Mouse (Mus musculus): ENCODE data around the gene Zfr. TPM values are rescaled to one million over a fixed set of nuclear protein-coding genes. Genes with fewer than 3 reads are reported as not detected.

Zfr gene
- total and polyA plus RNA-seq, 3 experiments: 47.5 to 89.8 (median 84.9) TPM

DNA sequence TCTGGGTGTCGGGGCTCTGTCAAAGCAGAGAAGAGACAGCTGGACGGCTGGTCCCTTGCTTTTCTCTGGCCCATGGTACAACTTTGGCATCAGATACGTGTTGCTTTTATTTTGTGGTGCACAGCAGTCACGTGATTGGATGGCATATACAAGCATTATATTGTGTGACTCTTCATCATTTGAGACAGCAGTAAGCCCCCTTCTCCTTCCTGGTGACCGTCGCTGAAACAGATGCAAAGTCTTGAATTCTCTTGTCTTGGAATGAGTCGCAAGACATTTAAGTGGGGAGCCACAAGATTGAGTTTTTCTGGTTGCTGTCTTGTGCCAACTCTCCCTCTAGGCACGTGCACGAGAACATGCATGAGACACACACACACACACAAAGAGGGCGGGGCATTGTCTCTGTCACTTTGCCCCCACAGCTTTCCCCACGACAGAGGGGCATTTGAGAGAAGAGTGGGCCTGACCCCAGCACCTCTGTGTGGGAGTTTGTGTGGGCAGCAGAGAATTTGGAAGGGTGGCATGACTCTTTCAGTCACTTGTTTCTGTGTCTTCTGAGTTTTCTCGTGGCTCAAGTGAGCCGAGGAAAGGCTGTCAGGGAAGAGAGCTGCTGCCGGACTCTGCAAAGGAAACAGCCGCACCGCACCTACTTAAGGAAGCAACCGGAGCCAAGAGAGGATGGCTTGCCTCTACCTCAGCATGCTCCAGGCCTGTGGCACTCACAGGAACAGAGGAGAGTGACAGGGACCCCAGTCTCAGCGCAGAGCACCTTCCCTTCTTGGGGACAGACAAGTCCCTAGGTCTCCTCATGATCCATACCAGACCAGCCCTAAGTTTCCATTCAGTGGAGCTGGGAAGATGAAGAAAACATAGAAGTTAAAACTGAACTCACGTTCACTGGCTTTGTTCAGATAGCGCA, 77.4 kb downstream of the Zfr start:
- Histone ChIP-seq H3K9me3 (replicated peaks; ENCODE audit: low read length) (no peaks in the 10 kb centered on the region), H3K27me3 (replicated peaks) (no peaks in the 10 kb centered on the region), H3K4me3 (replicated peaks in 1 of 3; ENCODE audit: low read depth in 2 of 3, low read length in 2 of 3, poor library complexity in 1 of 3) (no peak overlapping the region), H3K27ac (ENCODE audit: insufficient read depth, low read depth) (no peak overlapping the region), H3K4me2 (ENCODE audit: insufficient read depth, low read depth, poor library complexity, severe bottlenecking) (no peak overlapping the region), H3K36me3 (replicated peaks in 1 of 2; ENCODE audit: control insufficient read depth in 1 of 2, insufficient read depth in 1 of 2, low read length in 1 of 2) (peaks cover under 1 to 34% of the 10 kb centered on the region in 2 experiments), H3K4me1 (ENCODE audit: control insufficient read depth in 1 of 2, insufficient read depth in 2 of 2) (peaks cover 0 to 4% of the 10 kb centered on the region in 2 experiments; a peak in 2 of 4 replicates), H3K9ac (ENCODE audit: insufficient read depth, low read depth) (no peak overlapping the region), H3K79me2 (replicated peaks; ENCODE audit: control insufficient read depth, extremely low read depth, insufficient read depth, poor library complexity, severe bottlenecking) (no peaks in the 10 kb centered on the region; the same call in 1 of the 2 replicates)
- TF ChIP-seq BHLHE40 (IDR thresholded peaks at IDR 0.05; ENCODE audit: low read depth, low read length) (peak; percentile 53), USF1 (IDR thresholded peaks at IDR 0.05; ENCODE audit: low read depth, low read length) (no peak)
- no peak for DNase-seq (ENCODE audit: extremely low read depth)
- in situ Hi-C loops (cut with MboI; ENCODE audit: low pct_ligation_motif_present, low pct_unique_long_range_greater_than_20kb, low sequenced_read_pairs) (loop anchor here (10.0 kb wide), 2 partner anchors 170 to 600 kb away; no protein-coding TSS in a partner anchor), dilution Hi-C loops (cut with MboI; ENCODE audit: extremely low pct_ligation_motif_present, extremely low pct_unique_long_range_greater_than_20kb, low sequenced_read_pairs) (loop anchor here (25.0 kb wide), 1 partner anchor 92 kb away; no protein-coding TSS in a partner anchor)

DNA sequence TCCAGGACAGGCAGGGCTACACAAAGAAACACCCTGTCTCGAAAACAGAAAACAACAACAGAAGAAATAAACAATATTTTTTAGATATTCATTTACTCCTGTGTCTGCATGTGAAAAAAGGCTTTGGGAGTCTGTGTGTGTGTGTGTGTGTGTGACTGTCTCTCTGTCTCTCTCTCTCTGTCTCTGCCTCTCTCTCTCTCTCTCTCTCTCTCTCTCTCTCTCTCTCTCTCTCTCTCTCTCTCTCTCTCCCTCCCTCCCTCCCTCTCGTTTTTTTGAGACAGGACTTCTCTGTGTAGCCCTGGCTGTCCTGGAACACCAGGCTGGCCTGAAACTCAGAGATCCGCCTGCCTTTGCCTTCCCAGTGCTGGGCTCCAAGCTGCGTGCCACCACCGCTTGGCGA, 78.3 kb downstream of the Zfr start:
- Histone ChIP-seq H3K36me3 (replicated peaks in 1 of 2; ENCODE audit: control insufficient read depth in 1 of 2, insufficient read depth in 1 of 2, low read length in 1 of 2) (peaks cover 0 to 27% of the 10 kb centered on the region in 2 experiments), H3K4me3 (replicated peaks in 1 of 3; ENCODE audit: low read depth in 2 of 3, low read length in 2 of 3, poor library complexity in 1 of 3) (no peak overlapping the region)
- in situ Hi-C loops (cut with MboI; ENCODE audit: low pct_ligation_motif_present, low pct_unique_long_range_greater_than_20kb, low sequenced_read_pairs): loop anchor here (10.0 kb wide), 2 partner anchors 169 to 599 kb away; no protein-coding TSS in a partner anchor

More for the DNA sequence above, 78.3 kb downstream of the Zfr start:
- Histone ChIP-seq H3K27ac (ENCODE audit: insufficient read depth, low read depth) (no peak overlapping the region), H3K4me2 (ENCODE audit: insufficient read depth, low read depth, poor library complexity, severe bottlenecking) (no peak overlapping the region), H3K27me3 (replicated peaks) (no peaks in the 10 kb centered on the region), H3K4me1 (ENCODE audit: control insufficient read depth in 1 of 2, insufficient read depth in 2 of 2) (peaks cover 0 to 4% of the 10 kb centered on the region in 2 experiments; a peak in 2 of 4 replicates), H3K9ac (ENCODE audit: insufficient read depth, low read depth) (no peak overlapping the region), H3K79me2 (replicated peaks; ENCODE audit: control insufficient read depth, extremely low read depth, insufficient read depth, poor library complexity, severe bottlenecking) (no peaks in the 10 kb centered on the region; the same call in 1 of the 2 replicates), H3K9me3 (replicated peaks; ENCODE audit: low read length) (no peaks in the 10 kb centered on the region)
- no peak for DNase-seq (ENCODE audit: extremely low read depth)
- dilution Hi-C loops (cut with MboI; ENCODE audit: extremely low pct_ligation_motif_present, extremely low pct_unique_long_range_greater_than_20kb, low sequenced_read_pairs): loop anchor here (25.0 kb wide), 1 partner anchor 91 kb away; no protein-coding TSS in a partner anchor
- no peak for TF ChIP-seq NELFE (IDR thresholded peaks at IDR 0.05; ENCODE audit: low read depth, low read length)
- TF ChIP-seq KAT2A (IDR thresholded peaks at IDR 0.05; ENCODE audit: insufficient replicate concordance, low read length): no peak
- TF ChIP-seq JUND (conservative IDR thresholded peaks at IDR 0.05; ENCODE audit: low read depth, low read length): no peak
- TF ChIP-seq ELF1 (IDR thresholded peaks at IDR 0.05; ENCODE audit: low read depth, low read length): no peak
- TF ChIP-seq TCF12 (IDR thresholded peaks at IDR 0.05; ENCODE audit: low read depth, low read length): no peak
- TF ChIP-seq SMC3 (IDR thresholded peaks at IDR 0.05; ENCODE audit: low read depth, low read length): no peak
- no peak for TF ChIP-seq RAD21 (IDR thresholded peaks at IDR 0.05; ENCODE audit: low read depth, low read length)
- no peak for TF ChIP-seq MAFK (IDR thresholded peaks at IDR 0.05; ENCODE audit: insufficient replicate concordance, low read length)
- TF ChIP-seq GABPA (IDR thresholded peaks at IDR 0.05; ENCODE audit: insufficient replicate concordance, low read depth, low read length): no peak
- TF ChIP-seq USF1 (IDR thresholded peaks at IDR 0.05; ENCODE audit: low read depth, low read length): no peak
- no peak for TF ChIP-seq TBP (conservative IDR thresholded peaks at IDR 0.05; ENCODE audit: low read depth, low read length)
- TF ChIP-seq CHD1 (IDR thresholded peaks at IDR 0.05; ENCODE audit: low read depth, low read length): no peak
- no peak for TF ChIP-seq PAX5 (IDR thresholded peaks at IDR 0.05; ENCODE audit: low read length)
- no peak for TF ChIP-seq MEF2A (IDR thresholded peaks at IDR 0.05; ENCODE audit: borderline replicate concordance, low read depth, low read length)
- no peak for TF ChIP-seq JUN (IDR thresholded peaks at IDR 0.05; ENCODE audit: insufficient read depth, low read depth, low read length)
- TF ChIP-seq MAZ (IDR thresholded peaks at IDR 0.05; ENCODE audit: low read depth, low read length): no peak
- no peak for TF ChIP-seq NRF1 (IDR thresholded peaks at IDR 0.05; ENCODE audit: low read depth, low read length)
- no peak for TF ChIP-seq IRF4 (IDR thresholded peaks at IDR 0.05; ENCODE audit: low read depth, low read length)
- TF ChIP-seq BHLHE40 (IDR thresholded peaks at IDR 0.05; ENCODE audit: low read depth, low read length): no peak
